Mouse (Mus musculus): Measurements from ENCODE around the gene Dut.

Dut gene

DNA sequence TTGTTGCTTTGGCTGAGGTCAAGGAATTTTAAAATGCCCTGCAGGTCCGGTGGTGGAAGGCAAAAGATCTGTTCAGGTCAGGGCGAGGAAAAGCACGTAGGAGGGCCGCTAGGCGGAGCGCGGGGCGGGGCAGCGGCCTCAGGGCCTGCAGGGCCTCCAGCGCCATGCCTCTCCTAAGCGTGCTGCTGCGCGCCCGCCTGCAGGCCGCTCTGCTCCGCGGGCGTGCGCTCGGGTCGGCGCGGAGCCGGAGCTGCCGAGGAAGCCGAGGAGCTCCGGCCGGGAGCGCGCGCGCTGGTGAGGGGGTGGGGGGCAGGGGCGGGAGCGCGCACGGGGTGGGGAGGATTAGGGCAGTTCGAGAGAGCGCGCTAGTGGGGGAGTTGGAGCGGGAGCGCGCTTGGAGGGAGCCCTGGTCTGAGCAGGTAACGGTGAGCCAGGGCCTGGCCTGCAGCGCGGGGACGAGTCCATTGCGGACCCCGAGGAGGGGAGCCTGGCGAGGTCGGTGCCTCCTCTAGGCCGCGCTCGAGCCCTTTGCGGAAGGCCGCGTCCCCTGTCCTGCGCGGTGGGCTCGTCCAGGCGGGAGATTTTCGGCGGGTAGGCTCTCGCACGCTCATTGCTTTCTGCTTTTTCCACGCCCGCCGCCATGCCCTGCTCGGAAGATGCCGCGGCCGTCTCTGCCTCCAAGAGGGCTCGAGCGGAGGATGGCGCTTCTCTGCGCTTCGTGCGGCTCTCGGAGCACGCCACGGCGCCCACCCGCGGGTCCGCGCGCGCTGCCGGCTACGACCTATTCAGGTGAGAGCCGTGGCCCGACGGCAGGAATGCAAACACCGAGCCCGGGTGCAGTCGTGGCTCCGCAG is at the start of gene Dut:
Dut (plus strand) TSS at position 83 of the 854 bp plus-strand sequence.
- peak; percentile 92 for DNase-seq (ENCODE audit: low spot score in 2 of 2)

- no peak for DNase-seq (ENCODE audit: low spot score in 2 of 2)
These were observed 37.9 kb upstream of the Dut start for GRCm38 (mm10) chr2:125208894-125209596.

- no peak for DNase-seq (ENCODE audit: low spot score in 2 of 2)
These were observed 35.0 kb upstream of the Dut start for GRCm38 (mm10) chr2:125211831-125212510.

- DNase-seq (ENCODE audit: low spot score in 2 of 2), result peak in 1 of 2 experiments; percentile 51
These were observed 32.4 kb upstream of the Dut start for GRCm38 (mm10) chr2:125214592-125214991.

DNA sequence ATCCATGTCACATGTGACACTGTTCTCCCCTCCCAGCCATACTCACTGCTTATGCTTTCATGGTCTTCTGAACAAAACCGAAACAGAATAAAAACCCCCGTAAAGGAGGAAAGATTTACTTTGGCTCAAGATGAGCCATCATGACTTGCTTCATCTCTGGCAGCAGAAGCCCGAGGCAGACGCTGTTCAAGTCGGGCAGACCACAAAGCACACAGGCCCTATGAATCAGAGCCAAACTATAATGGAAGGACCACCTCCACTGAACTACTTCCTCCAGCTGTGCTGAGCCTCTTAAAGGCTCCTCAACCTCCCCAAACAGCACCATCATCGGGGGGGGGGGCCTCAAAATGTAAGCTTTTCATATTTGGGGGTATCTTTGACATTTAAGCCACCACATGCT is 29.7 kb upstream of the Dut start:
- no peak for DNase-seq (ENCODE audit: low spot score in 2 of 2)

DNA sequence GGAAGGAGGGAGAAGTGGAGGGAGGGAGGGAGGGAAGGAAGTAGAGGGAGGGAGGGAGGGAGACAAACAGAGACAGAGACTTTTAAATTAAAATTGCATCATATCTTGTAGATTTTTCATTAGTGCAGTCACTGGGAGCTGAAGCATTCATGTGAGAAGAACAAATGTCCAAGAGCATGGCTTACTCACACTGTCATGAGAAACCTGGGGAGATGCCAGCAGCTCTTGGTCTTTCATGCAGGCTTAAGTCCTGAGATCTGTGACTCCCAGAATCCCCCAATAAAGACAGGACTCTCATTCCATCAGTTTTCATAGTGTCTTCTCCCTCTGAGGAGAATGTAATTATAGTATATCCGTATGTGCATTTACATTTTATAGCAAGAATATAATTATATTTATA is 28.4 kb upstream of the Dut start:
- DNase-seq (ENCODE audit: low spot score in 2 of 2), result no peak

DNA sequence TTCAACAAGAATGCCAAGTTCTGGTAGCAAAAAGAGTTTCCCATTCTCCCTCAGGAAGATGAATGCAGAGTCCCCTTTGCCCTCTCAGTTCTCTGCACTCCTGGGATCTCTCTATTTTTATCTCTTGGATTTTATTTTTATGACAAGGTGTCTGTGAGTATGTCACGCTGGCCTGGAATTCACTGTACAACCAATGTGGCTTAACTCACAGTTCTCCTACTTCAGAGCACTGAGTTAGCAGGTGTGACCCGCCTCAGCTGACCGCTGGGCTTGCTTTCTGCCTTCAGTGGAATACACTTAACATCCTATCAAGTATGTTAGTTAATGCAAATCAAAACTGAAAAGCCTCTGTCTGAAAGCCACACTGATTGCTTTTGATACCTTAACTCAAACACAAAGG is 27.7 kb upstream of the Dut start:
- DNase-seq (ENCODE audit: low spot score in 2 of 2), result peak; percentile 10 to 36

GRCm38 (mm10) chr2:125221673-125222072 is 25.3 kb upstream of the Dut start:
- DNase-seq (ENCODE audit: low spot score in 2 of 2), result no peak

- no peak for DNase-seq (ENCODE audit: low spot score in 2 of 2)
These were observed 18.2 kb upstream of the Dut start for GRCm38 (mm10) chr2:125228472-125229409.

DNA sequence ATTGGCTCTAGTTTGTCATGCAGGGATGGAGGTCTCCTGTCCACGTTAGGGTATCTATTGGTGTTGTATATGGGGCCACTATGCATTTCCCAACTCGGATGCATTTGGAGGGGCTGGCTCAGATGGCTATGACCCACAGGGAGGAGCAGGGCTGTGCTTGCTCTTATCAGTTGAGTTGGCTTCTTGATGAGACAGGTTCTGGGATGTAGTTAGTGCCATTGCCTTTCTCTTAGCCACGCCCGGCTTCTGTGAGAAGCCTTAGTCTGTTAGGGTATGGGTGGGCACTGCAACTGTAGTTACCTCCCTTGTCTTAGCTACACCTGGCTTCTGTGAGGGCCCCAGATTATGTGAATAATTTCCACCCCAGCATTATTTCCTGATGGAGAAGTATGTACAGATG is 14.8 kb upstream of the Dut start:
- DNase-seq (ENCODE audit: low spot score in 2 of 2), result no peak

DNA sequence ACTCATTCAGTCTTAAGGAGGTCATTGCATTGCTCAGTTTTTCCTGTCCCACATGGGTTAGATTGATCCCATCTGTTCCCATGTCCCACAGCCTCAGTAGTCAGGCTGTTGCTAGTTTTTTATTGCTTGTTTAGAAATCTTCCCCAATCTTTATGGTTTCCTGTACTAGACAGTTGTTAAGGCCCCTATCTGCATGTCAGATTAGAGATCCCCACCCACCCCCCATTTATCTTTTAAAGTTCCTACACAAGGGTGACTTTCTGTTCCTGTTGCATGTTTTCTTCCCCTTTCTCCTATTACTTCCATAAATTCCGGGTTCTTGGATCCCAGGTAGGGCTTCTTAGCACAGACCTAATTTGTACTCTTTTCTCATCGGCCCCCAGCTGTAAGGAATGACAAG is 13.5 kb upstream of the Dut start:
- DNase-seq (ENCODE audit: low spot score in 2 of 2), result no peak

GRCm38 (mm10) chr2:125234049-125234448 is 12.9 kb upstream of the Dut start:
- no peak for DNase-seq (ENCODE audit: low spot score in 2 of 2)

- DNase-seq (ENCODE audit: low spot score in 2 of 2), result no peak
These were observed 1.3 kb upstream of the Dut start for GRCm38 (mm10) chr2:125245545-125246285.

DNA sequence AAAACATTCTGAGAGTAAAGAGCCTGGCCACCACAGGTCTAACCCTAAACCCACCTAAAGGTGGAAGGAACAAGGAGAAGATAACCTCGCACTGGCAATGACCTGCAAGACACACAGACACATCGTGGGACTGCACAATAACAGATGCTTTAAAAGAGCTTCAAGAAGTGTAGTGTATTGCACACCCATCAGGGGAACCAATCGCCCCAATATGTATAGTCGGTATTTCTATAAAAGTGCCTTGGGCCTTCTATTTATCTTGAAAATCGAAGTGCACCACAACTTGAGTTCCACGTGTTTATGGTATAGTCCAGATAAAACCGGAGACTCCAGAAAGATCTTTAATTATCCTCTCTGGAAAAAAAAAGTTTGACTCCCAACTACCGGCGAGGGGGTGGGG is 321 bp upstream of the Dut start:
- DNase-seq (ENCODE audit: low spot score in 2 of 2), result no peak

DNA sequence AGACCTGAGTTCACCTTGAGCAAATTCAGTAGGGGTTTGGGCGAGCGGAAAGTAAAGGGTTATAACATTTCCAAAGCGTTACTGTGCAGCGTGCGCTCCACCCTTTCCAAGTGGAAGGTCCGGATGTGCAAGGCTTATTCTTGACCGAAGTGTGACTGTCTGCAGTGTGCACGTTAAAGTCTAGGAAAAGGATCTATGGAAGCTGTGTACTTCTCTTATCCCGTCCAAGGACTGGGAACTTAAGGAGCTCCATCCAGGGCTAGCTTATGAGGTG is 909 bp downstream of the Dut start:
- no peak for DNase-seq (ENCODE audit: low spot score in 2 of 2)

DNA sequence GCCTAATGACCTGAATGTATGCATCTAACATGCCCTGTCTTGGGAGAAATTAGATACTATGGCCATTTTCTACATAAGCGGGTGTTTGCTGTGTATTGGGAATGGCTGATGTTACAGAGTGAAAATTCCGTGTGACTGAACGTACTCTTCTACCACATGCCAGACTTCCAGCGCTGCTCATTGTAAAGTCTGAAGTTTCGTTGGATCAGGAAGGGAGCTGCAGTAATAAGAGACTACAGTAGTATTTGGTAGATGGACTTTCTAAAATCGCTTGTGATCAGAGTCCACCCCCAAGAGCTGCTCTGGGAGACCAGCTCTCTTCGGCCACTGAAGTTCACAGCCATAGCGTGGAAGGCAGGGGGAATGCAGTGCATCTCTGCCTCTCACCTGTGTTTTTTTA is 1.3 kb downstream of the Dut start:
- DNase-seq (ENCODE audit: low spot score in 2 of 2), result no peak

- DNase-seq (ENCODE audit: low spot score in 2 of 2), result no peak
These were observed 2.3 kb downstream of the Dut start for GRCm38 (mm10) chr2:125249339-125249738.

DNA sequence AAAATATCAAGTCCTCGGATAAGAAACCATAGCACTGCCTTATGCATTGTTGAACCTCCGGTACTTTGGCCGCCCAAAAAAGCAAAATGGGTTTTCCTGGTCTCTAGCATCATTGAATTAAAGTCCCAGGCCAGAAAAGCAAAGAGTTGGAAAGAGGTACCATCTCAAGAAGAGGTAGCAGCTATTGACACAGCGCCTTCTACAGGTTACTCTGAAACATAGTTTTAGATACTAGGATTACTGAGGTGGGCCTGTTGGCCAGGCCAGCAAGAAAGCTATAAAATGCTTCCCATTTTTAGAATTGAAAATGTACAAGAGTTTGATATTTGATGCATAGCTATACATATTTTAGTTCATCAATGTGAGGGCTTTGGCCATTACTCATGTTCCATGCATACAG is 2.9 kb downstream of the Dut start:
- no peak for DNase-seq (ENCODE audit: low spot score in 2 of 2)

GRCm38 (mm10) chr2:125251781-125252180 is 4.8 kb downstream of the Dut start:
- no peak for DNase-seq (ENCODE audit: low spot score in 2 of 2)

DNA sequence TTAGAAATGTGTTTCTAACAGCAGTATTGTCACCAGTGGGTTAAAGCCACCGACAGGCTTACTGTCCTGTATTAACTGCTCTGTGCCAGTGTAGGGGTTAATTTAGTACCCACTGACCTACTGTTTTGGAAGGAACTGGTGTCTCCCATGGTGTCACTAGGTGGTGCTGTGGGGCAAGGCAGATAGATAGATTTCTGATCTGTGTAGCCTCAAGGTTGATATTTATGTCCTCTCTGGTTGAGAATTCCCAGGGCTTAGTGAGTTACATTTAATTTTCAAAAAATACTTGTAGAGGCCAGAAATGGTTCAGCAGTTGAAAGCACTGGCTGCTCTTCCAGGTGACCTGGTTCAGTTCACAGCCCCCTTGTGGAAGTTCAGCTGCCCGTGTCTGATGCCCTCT is 5.3 kb downstream of the Dut start:
- no peak for DNase-seq (ENCODE audit: low spot score in 2 of 2)

GRCm38 (mm10) chr2:125253699-125254098 is 6.7 kb downstream of the Dut start:
- DNase-seq (ENCODE audit: low spot score in 2 of 2), result no peak
